Mouse (Mus musculus) T-cell, adult 2 months (primary cell): ENCODE results near the gene Nmnat3.

Experiments
- DNase-seq: peaks from one replicate; pipeline ENCODE4 v3.0.0; 2022; ENCODE audit warnings: low spot score

The Nmnat3 gene

GRCm38 (mm10) chr9:98422656-98423055 is 135.4 kb downstream of the Nmnat3 start, which contains the start of gene Rbp1:
Gene Rbp1, plus strand, starts transcription at chr9:98422961.
- no peak for DNase-seq

- DNase-seq = no peak
Observed at GRCm38 (mm10) chr9:98423691-98424090, 136.5 kb downstream of the Nmnat3 start.

GRCm38 (mm10) chr9:98424291-98424690 is 137.1 kb downstream of the Nmnat3 start:
- DNase-seq = no peak

- no peak for DNase-seq
Observed at GRCm38 (mm10) chr9:98424725-98425210, 137.5 kb downstream of the Nmnat3 start.

- DNase-seq = no peak
Observed at GRCm38 (mm10) chr9:98425351-98425880, 138.2 kb downstream of the Nmnat3 start.

GRCm38 (mm10) chr9:98427906-98428517 is 140.8 kb downstream of the Nmnat3 start:
- no peak for DNase-seq

GRCm38 (mm10) chr9:98428783-98429182 is 141.5 kb downstream of the Nmnat3 start:
- no peak for DNase-seq

GRCm38 (mm10) chr9:98429806-98430205 is 142.6 kb downstream of the Nmnat3 start:
- DNase-seq = no peak

GRCm38 (mm10) chr9:98430528-98430927 is 143.3 kb downstream of the Nmnat3 start:
- no peak for DNase-seq

GRCm38 (mm10) chr9:98433021-98433420 is 145.8 kb downstream of the Nmnat3 start:
- DNase-seq = no peak

- DNase-seq = no peak
Observed at GRCm38 (mm10) chr9:98433956-98434588, 146.8 kb downstream of the Nmnat3 start.

GRCm38 (mm10) chr9:98437819-98438218 is 150.6 kb downstream of the Nmnat3 start:
- DNase-seq = no peak

- no peak for DNase-seq
Observed at GRCm38 (mm10) chr9:98439091-98439490, 151.9 kb downstream of the Nmnat3 start.

- DNase-seq = no peak
Observed at GRCm38 (mm10) chr9:98442638-98443037, 155.4 kb downstream of the Nmnat3 start.

- no peak for DNase-seq
Observed at GRCm38 (mm10) chr9:98445359-98446149, 158.3 kb downstream of the Nmnat3 start.

GRCm38 (mm10) chr9:98450976-98451375 is 163.7 kb downstream of the Nmnat3 start:
- no peak for DNase-seq

- no peak for DNase-seq
Observed at GRCm38 (mm10) chr9:98466709-98467108, 179.5 kb downstream of the Nmnat3 start.
